Mouse (Mus musculus): Measurements from ENCODE around the gene Slc5a2.

Slc5a2 gene

GRCm38 (mm10) chr7:128251946-128252345 is 13.5 kb upstream of the Slc5a2 start:
- DNase-seq (ENCODE audit: low read depth, low spot score), result no peak

GRCm38 (mm10) chr7:128252609-128253008 is 12.8 kb upstream of the Slc5a2 start:
- DNase-seq (ENCODE audit: low read depth, low spot score), result peak; percentile 44

GRCm38 (mm10) chr7:128254978-128255377 is 10.5 kb upstream of the Slc5a2 start:
- DNase-seq (ENCODE audit: low read depth, low spot score), result no peak

- DNase-seq (ENCODE audit: low read depth, low spot score), result no peak
These were observed 9.7 kb upstream of the Slc5a2 start for GRCm38 (mm10) chr7:128255757-128256156.

- DNase-seq (ENCODE audit: low read depth, low spot score), result no peak
These were observed 8.6 kb upstream of the Slc5a2 start for GRCm38 (mm10) chr7:128256783-128257334.

- DNase-seq (ENCODE audit: low read depth, low spot score), result no peak
These were observed 599 bp downstream of the Slc5a2 start for GRCm38 (mm10) chr7:128266056-128266455.

- DNase-seq (ENCODE audit: low read depth, low spot score), result no peak
These were observed 1.9 kb downstream of the Slc5a2 start for GRCm38 (mm10) chr7:128267391-128267790.

- no peak for DNase-seq (ENCODE audit: low read depth, low spot score)
These were observed 2.4 kb downstream of the Slc5a2 start for GRCm38 (mm10) chr7:128267813-128268212.

- no peak for DNase-seq (ENCODE audit: low read depth, low spot score)
These were observed 5.0 kb downstream of the Slc5a2 start for GRCm38 (mm10) chr7:128270431-128270850.

GRCm38 (mm10) chr7:128271496-128271895 is 6.0 kb downstream of the Slc5a2 start:
- no peak for DNase-seq (ENCODE audit: low read depth, low spot score)

GRCm38 (mm10) chr7:128276051-128276450 is 10.6 kb downstream of the Slc5a2 start:
- DNase-seq (ENCODE audit: low read depth, low spot score), result no peak

- DNase-seq (ENCODE audit: low read depth, low spot score), result no peak
These were observed 14.3 kb downstream of the Slc5a2 start for GRCm38 (mm10) chr7:128279750-128280149.

GRCm38 (mm10) chr7:128281765-128282164 is 16.3 kb downstream of the Slc5a2 start:
- DNase-seq (ENCODE audit: low read depth, low spot score), result no peak

GRCm38 (mm10) chr7:128282532-128283244 is 17.2 kb downstream of the Slc5a2 start:
- DNase-seq (ENCODE audit: low read depth, low spot score), result no peak

GRCm38 (mm10) chr7:128284047-128284446 is 18.6 kb downstream of the Slc5a2 start:
- DNase-seq (ENCODE audit: low read depth, low spot score), result no peak

- no peak for DNase-seq (ENCODE audit: low read depth, low spot score)
These were observed 19.6 kb downstream of the Slc5a2 start for GRCm38 (mm10) chr7:128285060-128285459.

- no peak for DNase-seq (ENCODE audit: low read depth, low spot score)
These were observed 23.6 kb downstream of the Slc5a2 start for GRCm38 (mm10) chr7:128288923-128289544.

- DNase-seq (ENCODE audit: low read depth, low spot score), result no peak
These were observed 29.3 kb downstream of the Slc5a2 start for GRCm38 (mm10) chr7:128294785-128295184.

GRCm38 (mm10) chr7:128296514-128296913 is 31.1 kb downstream of the Slc5a2 start:
- DNase-seq (ENCODE audit: low read depth, low spot score), result no peak

- DNase-seq (ENCODE audit: low read depth, low spot score), result no peak
These were observed 31.8 kb downstream of the Slc5a2 start for GRCm38 (mm10) chr7:128297291-128297616.

- DNase-seq (ENCODE audit: low read depth, low spot score), result no peak
These were observed 32.4 kb downstream of the Slc5a2 start, which contains the start of gene BC017158 for GRCm38 (mm10) chr7:128297617-128298480. Gene BC017158 (minus strand): TSS chr7:128298170.

All from embryo, embryonic 11.5 days (tissue).